Mouse (Mus musculus) NIH3T3 (cell line): ENCODE results near the gene Dhx38.
A peak's percentile ranks its signal among the peaks of the same experiment; 100 is the strongest.

Experiments used
- DNase-seq: peaks from one replicate; pipeline ENCODE4 v3.0.0-alpha.2; 2012; ENCODE audit warnings: low read depth

The Dhx38 gene

DNA sequence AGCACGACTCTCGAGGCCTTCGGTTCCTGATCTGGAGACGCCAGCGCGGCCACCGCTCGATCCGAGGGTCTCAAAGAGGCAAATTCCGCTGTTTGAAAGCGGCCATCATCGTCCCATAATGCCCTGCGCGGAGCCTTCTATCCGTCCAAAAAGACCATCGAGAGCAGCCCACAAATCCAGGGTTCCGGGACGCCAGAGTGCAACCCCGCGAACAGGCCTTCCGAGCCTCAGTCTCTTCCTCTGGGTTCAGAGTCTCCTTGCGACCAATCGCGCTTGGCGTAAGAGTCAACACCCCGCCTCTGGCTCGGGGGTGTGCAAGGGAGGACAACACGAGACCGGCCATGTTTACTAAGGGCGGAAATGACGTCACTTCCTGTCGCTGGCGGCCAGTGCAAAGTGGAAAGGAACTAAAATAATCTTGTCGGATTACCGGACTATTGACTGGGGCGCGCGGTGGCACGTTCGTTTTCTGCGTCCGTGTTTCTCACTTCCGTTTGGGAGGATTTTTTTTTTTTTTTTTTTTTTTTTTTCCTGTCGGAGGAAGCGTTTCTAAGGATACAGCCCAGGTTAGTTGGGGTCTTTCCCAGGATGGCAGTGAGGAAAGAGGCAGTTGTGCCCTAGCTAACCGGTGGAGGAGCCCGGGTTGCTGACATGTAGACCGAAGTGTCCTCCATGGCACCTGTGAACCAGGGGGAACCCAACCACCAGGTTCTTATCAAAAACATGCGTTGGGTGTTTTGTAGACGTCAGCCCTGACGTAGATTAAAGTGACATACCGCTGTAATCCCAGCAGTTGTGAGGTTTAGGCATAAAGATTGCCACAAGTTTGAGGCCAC lies at the start of gene Dhx38, which contains the start of gene Txnl4b:
Dhx38 (minus strand) TSS at position 364 of the 836 bp plus-strand sequence.
Txnl4b (plus strand) TSS at position 395 of the 836 bp plus-strand sequence.
- DNase-seq: peak; percentile 100

GRCm38 (mm10) chr8:109614243-109615210 lies 48.9 kb upstream of the Dhx38 start, which contains the start of gene Pkd1l3:
Pkd1l3 (plus strand) TSS chr8:109614517.
- DNase-seq: no peak

DNA sequence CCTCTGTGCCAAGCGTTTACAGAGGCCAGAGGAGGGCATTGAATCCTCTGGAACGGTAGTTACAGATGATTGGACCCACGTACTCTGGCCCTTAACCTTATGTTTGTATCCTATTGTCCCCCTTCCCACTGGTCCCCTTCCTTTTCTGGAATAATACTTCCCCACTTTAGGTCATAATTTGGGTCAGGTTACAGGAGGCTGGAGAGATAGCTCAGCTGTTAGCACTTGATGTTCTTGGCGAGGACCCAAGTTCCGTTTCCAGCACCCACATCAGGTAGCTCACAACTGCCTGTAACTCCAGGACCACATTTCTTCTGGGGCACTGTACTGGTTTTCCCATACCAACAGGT lies 43.5 kb upstream of the Dhx38 start:
- peak; percentile 60 for DNase-seq

DNA sequence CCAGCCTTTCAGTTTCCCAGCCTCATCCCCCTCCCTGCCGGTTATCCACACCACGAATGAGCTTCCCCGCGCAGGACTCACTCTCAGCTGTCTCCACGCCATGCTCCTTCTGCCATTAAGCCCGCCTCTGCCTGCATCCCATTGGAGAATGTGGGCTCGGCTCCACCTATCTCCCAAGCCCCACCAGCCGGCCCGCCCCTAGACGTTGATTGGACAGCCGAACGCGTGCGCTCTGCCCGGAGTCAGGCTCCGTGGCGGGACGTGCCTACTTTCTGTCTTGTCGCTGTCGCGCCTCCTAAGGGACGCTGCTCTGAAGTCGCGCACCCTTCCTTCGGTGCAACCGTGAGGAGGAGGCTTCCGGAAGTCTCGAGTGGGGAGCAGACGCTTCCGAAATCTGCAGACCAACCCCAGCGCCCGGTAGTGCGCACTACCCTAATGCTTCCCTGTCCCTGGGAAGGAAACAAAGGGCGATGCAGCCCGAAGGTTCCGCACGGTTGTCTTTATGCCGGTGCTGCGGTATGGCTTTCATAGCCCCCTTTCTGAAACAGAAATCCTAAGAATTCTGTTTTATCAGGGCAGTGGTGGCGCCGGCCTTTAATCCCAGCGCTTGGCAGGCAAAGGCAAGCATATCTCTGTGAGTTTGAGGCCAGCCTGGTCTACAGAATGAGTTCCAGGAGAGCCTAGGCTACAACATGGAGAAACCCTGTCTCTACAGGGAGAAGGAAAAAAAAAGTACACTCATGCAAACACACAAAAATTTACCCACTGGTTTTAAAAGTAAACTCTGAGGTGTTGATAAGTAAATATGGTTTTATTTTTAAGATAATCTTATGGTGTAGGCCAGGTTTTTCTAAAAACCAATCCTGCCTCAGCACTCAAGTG lies 42.9 kb upstream of the Dhx38 start, which contains the start of gene Dhodh:
Dhodh (minus strand) TSS at position 403 of the 882 bp plus-strand sequence.
- peak; percentile 95 for DNase-seq

GRCm38 (mm10) chr8:109607650-109608049 lies 42.0 kb upstream of the Dhx38 start:
- peak; percentile 35 for DNase-seq

DNA sequence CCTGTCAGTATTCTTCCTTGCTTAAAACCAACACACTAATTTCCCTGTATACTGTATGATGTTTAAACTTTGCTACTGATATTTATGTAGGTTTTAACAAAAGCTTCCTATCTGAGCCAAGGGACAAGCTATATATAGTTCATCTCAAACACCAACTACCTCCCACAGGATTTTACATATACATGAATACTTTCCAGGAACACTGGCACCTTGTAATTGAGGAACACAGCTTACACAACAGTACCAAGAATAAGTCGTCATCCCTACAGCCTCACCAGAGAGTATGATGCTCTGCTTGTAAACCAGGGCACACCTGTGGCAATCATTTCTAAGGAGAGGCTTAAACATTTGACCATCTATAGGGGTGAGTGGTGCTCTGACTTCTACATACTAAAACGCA lies 41.1 kb upstream of the Dhx38 start:
- DNase-seq: no peak

- DNase-seq: peak; percentile 76
Observed at GRCm38 (mm10) chr8:109595854-109596253, 30.2 kb upstream of the Dhx38 start.

GRCm38 (mm10) chr8:109593117-109593788 lies 27.6 kb upstream of the Dhx38 start:
- peak; percentile 81 for DNase-seq

GRCm38 (mm10) chr8:109592164-109592563 lies 26.5 kb upstream of the Dhx38 start:
- DNase-seq: no peak

DNA sequence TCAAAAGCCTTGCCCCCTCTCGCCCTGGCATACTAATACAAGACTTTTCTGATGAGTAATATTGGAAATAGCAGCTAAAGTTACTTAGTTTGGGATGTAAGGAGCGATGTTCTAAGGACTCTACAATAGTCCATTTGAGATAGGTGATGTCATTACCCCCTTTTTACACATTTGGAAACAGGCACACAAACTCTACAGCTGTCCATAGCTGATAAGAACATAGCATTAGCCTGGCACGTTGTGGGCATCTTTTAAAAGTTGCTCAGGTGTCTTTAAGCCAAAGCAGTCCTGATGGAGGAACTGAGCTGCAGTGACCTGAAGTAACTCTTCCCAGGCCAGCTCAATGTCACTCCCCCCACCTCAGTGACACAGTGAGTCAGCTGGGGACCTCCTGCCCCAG lies 25.7 kb upstream of the Dhx38 start:
- DNase-seq: no peak

- no peak for DNase-seq
Observed at GRCm38 (mm10) chr8:109590901-109591300, 25.2 kb upstream of the Dhx38 start.

DNA sequence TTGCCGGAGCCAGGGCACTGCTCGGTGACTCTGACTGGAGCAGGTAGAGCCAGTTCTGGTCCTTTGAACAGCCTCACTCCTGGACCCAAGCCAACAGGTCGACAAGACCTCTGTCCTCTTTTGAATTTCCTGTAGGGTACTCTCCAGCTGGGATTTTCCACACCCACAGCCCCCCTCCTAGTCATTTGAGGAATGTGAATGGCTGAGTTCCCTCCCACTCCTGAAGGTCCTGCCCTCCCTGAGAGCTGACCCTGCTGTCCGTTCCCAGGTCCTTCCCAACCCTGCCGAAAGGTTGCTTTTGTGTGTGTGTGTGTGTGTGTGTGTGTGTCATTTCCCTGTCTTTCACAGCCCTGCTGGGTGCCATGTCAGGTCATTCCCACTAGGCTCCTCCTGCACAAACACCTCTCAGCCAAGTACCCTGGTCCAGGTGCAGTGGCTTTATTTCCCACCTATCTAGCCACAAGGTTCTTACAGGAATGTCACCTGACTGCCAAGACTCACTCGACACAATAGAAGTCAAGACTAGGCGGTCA lies 21.4 kb upstream of the Dhx38 start:
- DNase-seq: no peak

DNA sequence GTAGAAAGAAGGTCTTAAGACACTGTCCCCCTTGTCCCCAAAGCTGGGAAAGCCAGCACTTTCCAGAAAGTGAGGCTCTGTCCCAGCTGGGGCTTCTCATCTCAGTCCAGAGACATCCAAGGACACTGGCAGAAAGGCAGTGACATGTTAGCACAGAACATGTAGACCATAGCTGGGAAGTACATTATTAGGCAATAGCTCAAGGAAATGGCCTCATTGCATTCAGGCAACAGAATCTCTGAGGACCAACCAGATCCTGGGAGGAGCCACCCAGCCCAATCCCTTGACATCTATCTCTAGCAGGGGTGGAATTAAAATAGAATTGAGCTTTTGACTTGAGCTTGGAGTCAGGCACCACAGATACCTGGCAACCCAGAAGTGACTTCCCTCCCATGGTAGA lies 20.0 kb upstream of the Dhx38 start:
- no peak for DNase-seq

DNA sequence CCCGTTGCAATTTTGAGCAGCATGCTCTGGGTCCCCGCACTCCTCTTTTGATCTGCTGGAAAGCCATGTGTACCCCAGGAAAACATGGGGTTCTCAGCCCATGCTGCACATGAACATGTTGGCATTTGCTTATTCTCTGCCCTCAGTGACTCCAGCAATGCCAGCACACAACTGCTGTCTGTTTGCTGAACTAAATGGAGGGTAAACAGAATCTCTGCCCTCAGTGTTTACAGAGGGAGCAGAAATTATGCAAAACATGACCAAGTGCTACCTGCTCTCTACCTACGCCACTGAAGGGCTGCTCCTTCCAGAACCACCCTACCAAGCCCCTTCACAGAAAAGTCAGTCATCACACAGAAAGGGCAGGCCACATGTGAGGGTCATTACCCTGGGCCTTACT lies 19.2 kb upstream of the Dhx38 start:
- DNase-seq: no peak

DNA sequence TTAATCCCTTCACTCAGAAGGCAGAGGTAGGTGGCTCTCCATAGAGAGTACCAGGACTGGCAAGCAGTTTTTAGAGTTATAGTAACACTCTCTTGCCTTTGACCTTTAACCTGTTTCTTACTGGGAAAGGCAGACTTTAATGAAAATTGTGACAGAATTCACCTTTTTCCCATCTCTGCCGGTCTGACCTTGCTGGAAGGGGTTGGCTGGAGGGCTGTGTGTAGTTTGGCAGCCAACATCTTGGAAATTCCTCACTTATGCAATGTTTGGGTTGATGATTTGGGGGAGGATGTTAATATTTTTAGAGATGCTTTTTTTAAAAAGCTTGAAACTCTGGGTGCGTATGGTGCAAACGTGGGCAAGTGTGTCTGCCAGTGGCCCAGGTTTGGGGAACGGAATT lies 18.6 kb upstream of the Dhx38 start:
- DNase-seq: no peak

- DNase-seq: peak; percentile 54
Observed at GRCm38 (mm10) chr8:109578900-109579301, 13.2 kb upstream of the Dhx38 start, which contains the start of gene Hp. Hp (minus strand) TSS chr8:109579172.

- DNase-seq: no peak
Observed at GRCm38 (mm10) chr8:109576311-109576710, 10.7 kb upstream of the Dhx38 start.

DNA sequence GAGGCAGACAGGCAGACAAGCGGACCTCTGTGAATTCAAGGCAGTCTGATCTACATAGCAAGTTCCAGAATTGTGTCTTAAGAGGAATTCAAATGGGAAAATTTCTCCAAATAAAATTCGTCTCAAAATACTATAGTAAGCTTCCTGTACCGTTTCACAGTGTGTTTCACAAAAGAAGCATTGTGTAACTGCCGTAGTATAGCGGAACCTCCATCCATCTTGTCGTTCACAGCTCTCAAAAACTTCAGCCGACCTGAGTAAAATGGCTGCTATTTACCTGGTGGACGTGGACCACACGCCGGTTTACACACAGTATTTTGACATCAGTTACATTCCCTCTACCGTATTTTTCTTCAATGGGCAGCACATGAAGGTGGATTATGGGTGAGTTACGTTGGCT lies 5.5 kb upstream of the Dhx38 start:
- no peak for DNase-seq

- peak; percentile 4 for DNase-seq
Observed at GRCm38 (mm10) chr8:109564766-109565165, 895 bp downstream of the Dhx38 start.

DNA sequence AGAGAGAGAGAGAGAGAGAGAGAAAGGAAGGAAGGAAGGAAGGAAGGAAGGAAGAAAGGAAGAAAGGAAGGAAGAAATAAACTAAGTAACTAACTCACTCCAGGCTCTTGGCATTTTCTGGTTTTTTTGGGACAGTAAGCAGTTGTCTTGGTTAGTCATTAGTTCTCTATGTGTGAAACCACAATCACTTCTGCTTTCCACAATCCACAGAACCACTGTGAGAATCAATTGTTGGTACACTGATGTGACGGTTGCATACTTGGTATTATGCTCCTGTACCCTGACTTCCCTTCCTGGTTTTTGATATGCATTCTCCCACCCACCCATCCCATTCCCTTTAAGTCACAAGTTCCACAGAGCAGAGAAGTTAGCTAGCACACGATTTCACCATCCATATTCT lies 1.8 kb downstream of the Dhx38 start:
- DNase-seq: no peak

- DNase-seq: peak; percentile 57
Observed at GRCm38 (mm10) chr8:109551663-109552062, 14.0 kb downstream of the Dhx38 start.
